Mouse (Mus musculus) heart, embryonic 13.5 days (tissue): ENCODE data around the gene Zbtb8a. TPM values are rescaled to one million over a fixed set of nuclear protein-coding genes. Genes with fewer than 3 reads are reported as not detected.

ENCODE experiments used
- polyA plus RNA-seq: library from polyadenylated mRNA; unstranded; fragments of >200 nt; fragmentation: Nextera tagmentation; extraction: Ambion mirVana; gene quantifications from 2 replicates; pipeline ENCODE4 v1.2.1, GENCODE M21; 2015

Gene Zbtb8a
- polyA plus RNA-seq, 1 experiment from 2014 or later = 11.0 TPM

Other genes with a start within 250 kb of the Zbtb8a start
- 5.6 and 7.1 TPM in 2 replicates for gene Fndc5, start 241.1 kb downstream of the Zbtb8a start, polyA plus RNA-seq
- 12.3 and 14.3 TPM in 2 replicates for gene S100pbp, start 188.4 kb downstream of the Zbtb8a start, polyA plus RNA-seq
- gene Yars, start 188.4 kb downstream of the Zbtb8a start, polyA plus RNA-seq = 49.8 and 52.0 TPM in 2 replicates
- 1.8 and 2.3 TPM in 2 replicates for gene C77080, start 116.7 kb downstream of the Zbtb8a start, polyA plus RNA-seq
- 1.1 and 1.6 TPM in 2 replicates for gene Sync, start 90.5 kb downstream of the Zbtb8a start, polyA plus RNA-seq
- 279 and 297 TPM in 2 replicates for gene Rbbp4, start 42.7 kb downstream of the Zbtb8a start, polyA plus RNA-seq
- gene Zbtb8os, start 42.4 kb downstream of the Zbtb8a start, polyA plus RNA-seq = 36.6 and 45.0 TPM in 2 replicates
- gene Zbtb8b, start 62.7 kb upstream of the Zbtb8a start, polyA plus RNA-seq = 3.9 and 4.7 TPM in 2 replicates
- gene Bsdc1, start 83.5 kb upstream of the Zbtb8a start, polyA plus RNA-seq = 25.4 and 26.9 TPM in 2 replicates
- not detected in 2 replicates for gene Tssk3, start 112.9 kb upstream of the Zbtb8a start, polyA plus RNA-seq
- not detected in 2 replicates for gene Fam229a, start 113.1 kb upstream of the Zbtb8a start, polyA plus RNA-seq
- gene Marcksl1, start 135.5 kb upstream of the Zbtb8a start, polyA plus RNA-seq = 383 and 399 TPM in 2 replicates
- gene Hdac1, start 164.6 kb upstream of the Zbtb8a start, polyA plus RNA-seq = 127 and 141 TPM in 2 replicates
- gene Lck, start 195.5 kb upstream of the Zbtb8a start, polyA plus RNA-seq = 2.8 and 7.0 TPM in 2 replicates
- gene Fam167b, start 200.4 kb upstream of the Zbtb8a start, polyA plus RNA-seq = 4.7 and 7.3 TPM in 2 replicates
- gene Eif3i, start 222.5 kb upstream of the Zbtb8a start, polyA plus RNA-seq = 169 and 189 TPM in 2 replicates
- gene Tmem234, start 222.6 kb upstream of the Zbtb8a start, polyA plus RNA-seq = 160 and 179 TPM in 2 replicates
- 1.3 and 1.6 TPM in 2 replicates for gene Dcdc2b, start 236.1 kb upstream of the Zbtb8a start, polyA plus RNA-seq
- gene Iqcc, start 241.0 kb upstream of the Zbtb8a start, polyA plus RNA-seq = 20.4 and 23.6 TPM in 2 replicates
- gene Ccdc28b, start 245.8 kb upstream of the Zbtb8a start, polyA plus RNA-seq = 41.1 and 46.1 TPM in 2 replicates